Mouse (Mus musculus): ENCODE measurements around the gene Olfr1274-ps. TPM values are rescaled to one million over a fixed set of nuclear protein-coding genes. Genes with fewer than 3 reads are reported as not detected.
"Not testable (repeated sequence)": the region's sequence is repeated elsewhere in the genome, so short reads cannot be mapped to it uniquely, and the experiment has no call there.

Olfr1274-ps gene
- total RNA-seq (2021) = not detected
- long read RNA-seq, experiment 1 = 0 reads
- long read RNA-seq, experiment 2 = 0 reads

GRCm38 (mm10) chr2:90398633-90399107 is at the start of gene Olfr1274-ps:
Gene Olfr1274-ps (plus strand): TSS chr2:90398683.
- not testable (repeated sequence) for DNase-seq

- not testable (repeated sequence) for DNase-seq
Observed at GRCm38 (mm10) chr2:90351047-90351446, 47.4 kb upstream of the Olfr1274-ps start.

GRCm38 (mm10) chr2:90351540-90351939 is 46.9 kb upstream of the Olfr1274-ps start:
- not testable (repeated sequence) for DNase-seq

- not testable (repeated sequence) for DNase-seq
Observed at GRCm38 (mm10) chr2:90359229-90359628, 39.3 kb upstream of the Olfr1274-ps start.

- not testable (repeated sequence) for DNase-seq
Observed at GRCm38 (mm10) chr2:90360199-90360598, 38.3 kb upstream of the Olfr1274-ps start.

GRCm38 (mm10) chr2:90414110-90414821 is 15.8 kb downstream of the Olfr1274-ps start:
- peak; percentile 8 for DNase-seq

- DNase-seq = not testable (repeated sequence)
Observed at GRCm38 (mm10) chr2:90422282-90422681, 23.8 kb downstream of the Olfr1274-ps start.

GRCm38 (mm10) chr2:90424937-90425336 is 26.5 kb downstream of the Olfr1274-ps start:
- DNase-seq = not testable (repeated sequence)

GRCm38 (mm10) chr2:90428988-90429717 is 30.7 kb downstream of the Olfr1274-ps start:
- not testable (repeated sequence) for DNase-seq

- not testable (repeated sequence) for DNase-seq
Observed at GRCm38 (mm10) chr2:90429782-90430181, 31.3 kb downstream of the Olfr1274-ps start.

- DNase-seq = not testable (repeated sequence)
Observed at GRCm38 (mm10) chr2:90437453-90437852, 39.0 kb downstream of the Olfr1274-ps start.

- not testable (repeated sequence) for DNase-seq
Observed at GRCm38 (mm10) chr2:90440169-90440568, 41.7 kb downstream of the Olfr1274-ps start.

GRCm38 (mm10) chr2:90441811-90442210 is 43.3 kb downstream of the Olfr1274-ps start:
- DNase-seq = not testable (repeated sequence)

GRCm38 (mm10) chr2:90443811-90444210 is 45.3 kb downstream of the Olfr1274-ps start:
- DNase-seq = no peak

GRCm38 (mm10) chr2:90448967-90449740 is 50.7 kb downstream of the Olfr1274-ps start:
- DNase-seq = no peak

GRCm38 (mm10) chr2:90452380-90452779 is 53.9 kb downstream of the Olfr1274-ps start:
- no peak for DNase-seq

Other genes with a start within 250 kb of the Olfr1274-ps start
- not detected for gene Olfr1270, start 245.6 kb upstream of the Olfr1274-ps start, total RNA-seq (2021)
- not detected for gene Olfr1506, start 174.2 kb upstream of the Olfr1274-ps start, total RNA-seq (2021)
- not detected for gene Olfr142, start 141.1 kb upstream of the Olfr1274-ps start, total RNA-seq (2021)
- not detected for gene Olfr1271, start 127.7 kb upstream of the Olfr1274-ps start, total RNA-seq (2021)
- gene Olfr1272, start 105.8 kb upstream of the Olfr1274-ps start, total RNA-seq (2021) = not detected
- gene Gm13769, start 76.5 kb upstream of the Olfr1274-ps start, total RNA-seq (2021) = under 1 TPM in 1 of 2 experiments, not detected in 1; 0.15 TPM
- gene Ptprj, start 182.0 kb downstream of the Olfr1274-ps start, total RNA-seq (2021) = 10 to 100 TPM; 20.9 to 23.2 TPM